Mouse (Mus musculus): ENCODE results near the gene Tia1. TPM values are rescaled to one million over a fixed set of nuclear protein-coding genes. Genes with fewer than 3 reads are reported as not detected.

Tia1 gene
- total RNA-seq, 2 experiments from 2014 or later = 19.2 to 20.9 TPM

DNA sequence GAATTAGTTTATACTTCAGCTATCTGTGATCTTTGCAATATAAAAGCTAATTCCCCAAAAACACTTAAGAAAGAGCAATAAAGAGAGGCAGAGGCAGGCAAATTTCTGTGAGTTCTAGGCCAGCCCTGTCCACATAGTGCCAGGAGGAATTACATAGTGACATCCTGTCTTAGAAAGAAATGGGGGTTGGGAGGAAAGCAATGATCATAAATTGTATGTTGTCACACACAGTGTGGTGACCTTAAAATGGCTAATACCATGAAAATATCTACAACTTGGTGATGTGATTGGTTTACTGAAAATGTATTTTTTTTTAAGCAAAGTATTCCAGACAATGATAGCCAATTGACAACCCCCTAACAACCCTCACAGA, 75.8 kb downstream of the Tia1 start:
- DNase-seq (ENCODE audit: low spot score) = no peak

DNA sequence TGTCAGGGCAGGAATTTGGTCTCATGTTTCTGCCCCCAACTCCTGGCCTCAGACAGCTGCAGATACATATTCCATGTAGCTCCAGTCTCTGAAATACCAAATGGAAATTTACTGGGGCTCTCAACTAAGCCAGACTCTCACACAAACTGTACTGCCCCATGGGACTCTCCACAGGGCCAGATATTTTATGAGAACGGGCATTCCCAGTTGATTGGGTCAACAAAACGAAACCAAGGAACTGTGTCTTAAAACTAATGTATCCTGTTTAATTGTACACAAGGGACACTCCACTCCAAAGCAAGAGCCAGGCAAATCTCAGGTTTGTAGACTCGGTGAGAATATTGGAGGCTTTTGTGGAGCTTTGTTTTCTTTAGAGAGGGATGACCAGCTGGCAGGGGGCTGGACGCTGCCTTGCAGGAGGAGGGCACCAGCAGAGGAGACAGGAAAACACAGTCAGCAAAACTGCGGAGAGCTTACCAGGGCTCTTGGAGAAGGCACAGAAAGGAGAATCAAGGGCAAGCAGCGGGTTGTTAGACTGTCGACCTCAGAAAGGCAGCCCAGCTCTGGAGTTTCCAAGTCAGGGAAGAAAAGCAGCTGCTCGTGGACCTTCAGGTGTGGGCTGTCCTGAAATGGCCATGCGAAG, 76.3 kb downstream of the Tia1 start:
- DNase-seq (ENCODE audit: low spot score) = peak; percentile 69

DNA sequence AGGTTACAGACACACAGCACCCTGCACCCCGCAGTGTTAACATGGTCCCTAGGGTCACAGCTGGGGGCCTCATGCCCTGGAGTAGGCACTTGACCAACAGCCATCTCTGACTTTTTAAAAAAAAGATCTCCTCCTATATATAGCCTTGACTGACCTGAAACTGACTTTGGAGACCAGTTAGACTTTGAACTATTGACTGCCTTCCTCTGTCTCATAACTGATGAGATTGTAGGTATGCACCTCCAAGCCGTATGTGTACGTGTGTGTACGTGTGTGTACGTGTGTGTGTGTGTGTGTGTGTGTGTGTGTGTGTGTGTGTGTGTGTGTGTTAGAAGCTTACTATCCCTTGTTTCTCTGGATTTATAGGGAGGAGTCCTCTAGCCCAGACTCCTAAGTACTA, 77.9 kb downstream of the Tia1 start:
- no peak for DNase-seq (ENCODE audit: low spot score)

Other genes starting within 250 kb of the Tia1 start
- under 1 TPM; 0.27 to 0.36 TPM for gene Tgfa, start 209.0 kb upstream of the Tia1 start, total RNA-seq (2021)
- 10 to 100 TPM; 11.3 to 12.6 TPM for gene Fam136a, start 38.6 kb upstream of the Tia1 start, total RNA-seq (2021)
- gene Snrpg, start 32.9 kb upstream of the Tia1 start, total RNA-seq (2021) = 10 to 100 TPM; 27.9 to 31.6 TPM
- 10 to 100 TPM; 50.6 to 54.0 TPM for gene Pcyox1, start 7.1 kb upstream of the Tia1 start, total RNA-seq (2021)
- not detected for gene Gm44790, start 22.4 kb downstream of the Tia1 start, total RNA-seq (2021)
- 1 to 10 TPM; 9.2 to 10.0 TPM for gene C87436, start 34.2 kb downstream of the Tia1 start, total RNA-seq (2021)
- 100 to 1,000 TPM; 114 to 128 TPM for gene Pcbp1, start 122.1 kb downstream of the Tia1 start, total RNA-seq (2021)
- not detected for gene Asprv1, start 223.9 kb downstream of the Tia1 start, total RNA-seq (2021)